Mouse (Mus musculus) G1E (cell line): ENCODE measurements around the gene Olfr984.

ENCODE experiments used
- CTCF ChIP-seq: IDR thresholded peaks from 2 replicates; pipeline ENCODE4 v1.5.1; 2012; ENCODE audit warnings: low read depth, low read length, inconsistent platforms, mixed read lengths
- GATA1 ChIP-seq: IDR thresholded peaks from 2 replicates; pipeline ENCODE4 v1.6.1; 2012; ENCODE audit warnings: borderline replicate concordance, low read length, inconsistent platforms, mixed read lengths
- POLR2AphosphoS5 ChIP-seq: IDR thresholded peaks from 2 replicates; pipeline ENCODE4 v1.6.1; 2012; ENCODE audit warnings: low read depth, low read length, inconsistent platforms; ENCODE audit not compliant: insufficient replicate concordance
- TAL1 ChIP-seq: conservative IDR thresholded peaks from 2 replicates; pipeline ENCODE4 v1.6.1; 2012; ENCODE audit warnings: low read depth, low read length, inconsistent platforms, mixed read lengths

DNA sequence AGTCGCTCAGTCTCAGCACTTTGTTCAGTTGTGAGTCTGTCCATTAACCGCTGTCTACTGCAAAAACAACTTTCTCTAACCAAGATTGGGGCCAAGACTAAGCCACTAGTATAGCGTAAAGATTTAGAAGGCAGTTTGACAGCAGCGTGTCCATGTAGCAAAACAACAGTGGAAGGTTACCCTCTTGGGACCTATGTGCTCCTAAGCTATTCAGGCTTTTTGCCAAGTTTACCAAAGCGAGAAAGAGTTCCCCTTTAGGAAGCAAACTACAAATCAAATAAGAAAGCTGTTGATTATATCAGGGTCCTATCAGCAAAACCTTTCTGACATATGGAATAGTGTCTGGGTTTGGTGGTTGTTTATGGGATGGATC, 3.3 kb upstream of the Olfr984 start:
- no peak for TF ChIP-seq CTCF
- TF ChIP-seq TAL1, result no peak
- TF ChIP-seq POLR2AphosphoS5, result no peak
- TF ChIP-seq GATA1, result no peak
